Mouse (Mus musculus): ENCODE results near the gene Tbcel. TPM values are rescaled to one million over a fixed set of nuclear protein-coding genes. Genes with fewer than 3 reads are reported as not detected.

Tbcel gene
- polyA plus RNA-seq (2014; fragmentation: Illumina TruSeq; extraction: RNeasy Lipid Tissue Mini Kit (QIAGEN cat#74804); ENCODE audit: low read depth, low replicate concordance), result 88.2 TPM

GRCm38 (mm10) chr9:42507709-42508108 is at the start of gene Tbcel:
Tbcel (minus strand) TSS chr9:42507809.

GRCm38 (mm10) chr9:42399829-42400228 is 107.8 kb downstream of the Tbcel start, which contains the start of gene Tecta:
Tecta (minus strand) TSS chr9:42399929.

Other genes with a start within 250 kb of the Tbcel start
- 149 TPM for gene Sc5d, start 243.6 kb downstream of the Tbcel start, polyA plus RNA-seq (2014; fragmentation: Illumina TruSeq; extraction: RNeasy Lipid Tissue Mini Kit (QIAGEN cat#74804); ENCODE audit: low read depth, low replicate concordance)
- 0.87 TPM for gene Tecta, start 107.9 kb downstream of the Tbcel start, polyA plus RNA-seq (2014; fragmentation: Illumina TruSeq; extraction: RNeasy Lipid Tissue Mini Kit (QIAGEN cat#74804); ENCODE audit: low read depth, low replicate concordance)